Mouse (Mus musculus): ENCODE results near the gene Tradd. TPM values are rescaled to one million over a fixed set of nuclear protein-coding genes. Genes with fewer than 3 reads are reported as not detected.

Gene Tradd
- total and polyA plus RNA-seq, 3 experiments: 12.5 to 30.0 (median 20.8) TPM

- no peak for TF ChIP-seq TAL1 (conservative IDR thresholded peaks at IDR 0.05; ENCODE audit: low read depth, low read length)
- no peak for TF ChIP-seq GATA1 (IDR thresholded peaks at IDR 0.05; ENCODE audit: borderline replicate concordance, low read length)
- TF ChIP-seq POLR2AphosphoS5 (IDR thresholded peaks at IDR 0.05; ENCODE audit: insufficient replicate concordance, low read depth, low read length): no peak
- TF ChIP-seq GATA2 (IDR thresholded peaks at IDR 0.05; ENCODE audit: borderline replicate concordance, low read depth, low read length): no peak
- no peak for TF ChIP-seq CTCF (IDR thresholded peaks at IDR 0.05; ENCODE audit: low read depth, low read length)
- H3K36me3 ChIP-seq (replicated peaks): peaks cover 61% of the 10 kb centered on the region
- H3K4me3 ChIP-seq (ENCODE audit: low read depth, low read length): no peak overlapping the region
- H3K27me3 ChIP-seq (ENCODE audit: insufficient read depth, low read length): no peaks in the 10 kb centered on the region
- no peaks in the 10 kb centered on the region for H3K9me3 ChIP-seq (replicated peaks)
- ATAC-seq (ENCODE audit: extremely low read depth, insufficient number of reproducible peaks, low FRiP score, poor library complexity, severe bottlenecking): no peak
- DNase-seq (ENCODE audit: low spot score): no peak
- H3K4me1 ChIP-seq (ENCODE audit: insufficient read depth, low read depth, low read length): peaks cover 3% of the 10 kb centered on the region; the same call in 1 of the 2 replicates
These were observed 55.0 kb downstream of the Tradd start for GRCm38 (mm10) chr8:105209153-105210110.

Other genes with a start within 250 kb of the Tradd start
Only the 20 nearest of the 22 such genes appear.
- gene Ces3b, start 180.9 kb downstream of the Tradd start, total RNA-seq (2014; fragmentation: Nextera tagmentation): not detected in 2 replicates
- gene Ces3b, start 180.9 kb downstream of the Tradd start, total RNA-seq (2017): 0.12 and 0.22 TPM in 2 replicates
- not detected in 2 replicates for gene Ces3b, start 180.9 kb downstream of the Tradd start, polyA plus RNA-seq (2012)
- gene Ces4a, start 132.8 kb downstream of the Tradd start, total RNA-seq (2014; fragmentation: Nextera tagmentation): not detected in 2 replicates
- gene Ces4a, start 132.8 kb downstream of the Tradd start, total RNA-seq (2017): not detected in 2 replicates
- gene Ces4a, start 132.8 kb downstream of the Tradd start, polyA plus RNA-seq (2012): not detected in 2 replicates
- gene Cbfb, start 93.9 kb downstream of the Tradd start, total RNA-seq (2014; fragmentation: Nextera tagmentation): 81.9 and 84.2 TPM in 2 replicates
- 175 and 182 TPM in 2 replicates for gene Cbfb, start 93.9 kb downstream of the Tradd start, total RNA-seq (2017)
- 31.4 and 33.5 TPM in 2 replicates for gene Cbfb, start 93.9 kb downstream of the Tradd start, polyA plus RNA-seq (2012)
- 35.2 and 37.5 TPM in 2 replicates for gene D230025D16Rik, start 39.5 kb downstream of the Tradd start, total RNA-seq (2014; fragmentation: Nextera tagmentation)
- gene D230025D16Rik, start 39.5 kb downstream of the Tradd start, total RNA-seq (2017): 27.2 and 28.8 TPM in 2 replicates
- 4.0 and 5.0 TPM in 2 replicates for gene D230025D16Rik, start 39.5 kb downstream of the Tradd start, polyA plus RNA-seq (2012)
- 4.8 and 5.9 TPM in 2 replicates for gene B3gnt9, start 9.5 kb downstream of the Tradd start, total RNA-seq (2014; fragmentation: Nextera tagmentation)
- 6.2 and 7.4 TPM in 2 replicates for gene B3gnt9, start 9.5 kb downstream of the Tradd start, total RNA-seq (2017)
- 4.4 and 7.0 TPM in 2 replicates for gene B3gnt9, start 9.5 kb downstream of the Tradd start, polyA plus RNA-seq (2012)
- 6.8 and 8.0 TPM in 2 replicates for gene Fbxl8, start within 50 bp of the Tradd start, total RNA-seq (2014; fragmentation: Nextera tagmentation)
- 6.0 and 6.9 TPM in 2 replicates for gene Fbxl8, start within 50 bp of the Tradd start, total RNA-seq (2017)
- 8.9 and 9.6 TPM in 2 replicates for gene Fbxl8, start within 50 bp of the Tradd start, polyA plus RNA-seq (2012)
- 0.49 and 0.68 TPM in 2 replicates for gene Hsf4, start 5.2 kb upstream of the Tradd start, total RNA-seq (2014; fragmentation: Nextera tagmentation)
- gene Hsf4, start 5.2 kb upstream of the Tradd start, total RNA-seq (2017): 0.70 and 0.93 TPM in 2 replicates
- 0.33 and 0.39 TPM in 2 replicates for gene Hsf4, start 5.2 kb upstream of the Tradd start, polyA plus RNA-seq (2012)
- gene Nol3, start 11.5 kb upstream of the Tradd start, total RNA-seq (2014; fragmentation: Nextera tagmentation): 0.39 and 0.60 TPM in 2 replicates
- gene Nol3, start 11.5 kb upstream of the Tradd start, total RNA-seq (2017): 0.41 and 0.49 TPM in 2 replicates
- gene Nol3, start 11.5 kb upstream of the Tradd start, polyA plus RNA-seq (2012): 0.60 and 0.77 TPM in 2 replicates
- 7.8 and 9.0 TPM in 2 replicates for gene 4931428F04Rik, start 25.3 kb upstream of the Tradd start, total RNA-seq (2014; fragmentation: Nextera tagmentation)
- gene 4931428F04Rik, start 25.3 kb upstream of the Tradd start, total RNA-seq (2017): 2.6 and 2.8 TPM in 2 replicates
- gene 4931428F04Rik, start 25.3 kb upstream of the Tradd start, polyA plus RNA-seq (2012): 1.5 and 2.0 TPM in 2 replicates
- gene Exoc3l, start 31.5 kb upstream of the Tradd start, total RNA-seq (2014; fragmentation: Nextera tagmentation): 1.4 and 3.2 TPM in 2 replicates
- 1.5 and 2.8 TPM in 2 replicates for gene Exoc3l, start 31.5 kb upstream of the Tradd start, total RNA-seq (2017)
- 2.6 and 2.7 TPM in 2 replicates for gene Exoc3l, start 31.5 kb upstream of the Tradd start, polyA plus RNA-seq (2012)
- gene E2f4, start 33.1 kb upstream of the Tradd start, total RNA-seq (2014; fragmentation: Nextera tagmentation): 228 and 274 TPM in 2 replicates
- 40.1 and 42.5 TPM in 2 replicates for gene E2f4, start 33.1 kb upstream of the Tradd start, total RNA-seq (2017)
- gene E2f4, start 33.1 kb upstream of the Tradd start, polyA plus RNA-seq (2012): 69.8 and 79.2 TPM in 2 replicates
- 2.2 and 3.5 TPM in 2 replicates for gene Elmo3, start 41.0 kb upstream of the Tradd start, total RNA-seq (2014; fragmentation: Nextera tagmentation)
- 0.49 and 1.6 TPM in 2 replicates for gene Elmo3, start 41.0 kb upstream of the Tradd start, total RNA-seq (2017)
- 0.63 and 0.76 TPM in 2 replicates for gene Elmo3, start 41.0 kb upstream of the Tradd start, polyA plus RNA-seq (2012)
- gene Lrrc29, start 61.7 kb upstream of the Tradd start, total RNA-seq (2014; fragmentation: Nextera tagmentation): 12.3 and 15.5 TPM in 2 replicates
- 4.6 and 4.8 TPM in 2 replicates for gene Lrrc29, start 61.7 kb upstream of the Tradd start, total RNA-seq (2017)
- gene Lrrc29, start 61.7 kb upstream of the Tradd start, polyA plus RNA-seq (2012): 1.3 and 1.6 TPM in 2 replicates
- 26.7 and 35.5 TPM in 2 replicates for gene Tmem208, start 61.7 kb upstream of the Tradd start, total RNA-seq (2014; fragmentation: Nextera tagmentation)
- gene Tmem208, start 61.7 kb upstream of the Tradd start, total RNA-seq (2017): 37.8 and 54.5 TPM in 2 replicates
- 19.5 and 25.2 TPM in 2 replicates for gene Tmem208, start 61.7 kb upstream of the Tradd start, polyA plus RNA-seq (2012)
- gene Fhod1, start 83.3 kb upstream of the Tradd start, total RNA-seq (2014; fragmentation: Nextera tagmentation): 2.3 and 4.7 TPM in 2 replicates
- gene Fhod1, start 83.3 kb upstream of the Tradd start, total RNA-seq (2017): 1.7 and 3.3 TPM in 2 replicates
- 6.0 and 6.1 TPM in 2 replicates for gene Fhod1, start 83.3 kb upstream of the Tradd start, polyA plus RNA-seq (2012)
- 0.68 and 1.2 TPM in 2 replicates for gene Slc9a5, start 84.2 kb upstream of the Tradd start, total RNA-seq (2014; fragmentation: Nextera tagmentation)
- 0.46 and 0.49 TPM in 2 replicates for gene Slc9a5, start 84.2 kb upstream of the Tradd start, total RNA-seq (2017)
- gene Slc9a5, start 84.2 kb upstream of the Tradd start, polyA plus RNA-seq (2012): 0.87 and 0.99 TPM in 2 replicates
- not detected in 2 replicates for gene Plekhg4, start 108.7 kb upstream of the Tradd start, total RNA-seq (2014; fragmentation: Nextera tagmentation)
- gene Plekhg4, start 108.7 kb upstream of the Tradd start, total RNA-seq (2017): 0.11 TPM in 1 of 2 replicates, not detected in the other
- 0.01 TPM in 1 of 2 replicates, not detected in the other for gene Plekhg4, start 108.7 kb upstream of the Tradd start, polyA plus RNA-seq (2012)
- gene Kctd19, start 148.9 kb upstream of the Tradd start, total RNA-seq (2014; fragmentation: Nextera tagmentation): not detected in 2 replicates
- gene Kctd19, start 148.9 kb upstream of the Tradd start, total RNA-seq (2017): not detected in 2 replicates
- gene Kctd19, start 148.9 kb upstream of the Tradd start, polyA plus RNA-seq (2012): not detected in 2 replicates
- gene Lrrc36, start 149.0 kb upstream of the Tradd start, total RNA-seq (2014; fragmentation: Nextera tagmentation): not detected in 2 replicates
- gene Lrrc36, start 149.0 kb upstream of the Tradd start, total RNA-seq (2017): not detected in 2 replicates
- not detected in 2 replicates for gene Lrrc36, start 149.0 kb upstream of the Tradd start, polyA plus RNA-seq (2012)
- gene Tppp3, start 206.9 kb upstream of the Tradd start, total RNA-seq (2014; fragmentation: Nextera tagmentation): not detected in 2 replicates
- gene Tppp3, start 206.9 kb upstream of the Tradd start, total RNA-seq (2017): not detected in 2 replicates
- gene Tppp3, start 206.9 kb upstream of the Tradd start, polyA plus RNA-seq (2012): not detected in 2 replicates

Measured in G1E (cell line).